Mouse (Mus musculus) CH12.LX (cell line): Measurements from ENCODE around the gene Gm5089. TPM values are rescaled to one million over a fixed set of nuclear protein-coding genes. Genes with fewer than 3 reads are reported as not detected.

Experiments used
- DNase-seq: peaks from one replicate; pipeline ENCODE4 v3.0.0-alpha.2; 2013; ENCODE audit errors: extremely low read depth
- H3K27ac ChIP-seq: 2 replicates; pipeline ENCODE4 v1.5.1; 2012; ENCODE audit warnings: low read depth, mild to moderate bottlenecking, control low read depth, moderate library complexity; ENCODE audit not compliant: insufficient read depth
- H3K27me3 ChIP-seq: replicated peaks from 2 replicates; pipeline ENCODE3; 2012; ENCODE audit warnings: inconsistent platforms
- H3K36me3 ChIP-seq, 2 experiments: replicated peaks in 1 of 2; 2 replicates each; pipeline versions ENCODE3 to v1.6.1; 2012; ENCODE audit warnings: inconsistent platforms in 1 of 2, low read length in 1 of 2, mild to moderate bottlenecking in 1 of 2, mixed read lengths in 1 of 2, moderate library complexity in 1 of 2; ENCODE audit not compliant: control insufficient read depth in 1 of 2, insufficient read depth in 1 of 2
- H3K4me1 ChIP-seq, 2 experiments: 2 replicates each; pipeline ENCODE4 v1.6.1; 2012; ENCODE audit warnings: inconsistent platforms in 1 of 2, moderate library complexity in 1 of 2; ENCODE audit not compliant: insufficient read depth in 2 of 2, control insufficient read depth in 1 of 2
- H3K4me2 ChIP-seq: 2 replicates; pipeline ENCODE4 v1.6.1; 2012; ENCODE audit warnings: low read depth, mild to moderate bottlenecking, control low read depth; ENCODE audit not compliant: poor library complexity, insufficient read depth, severe bottlenecking
- H3K4me3 ChIP-seq, 3 experiments: fragments of 150-350 bp in 1 of 3; sonication (generic) in 1 of 3; replicated peaks in 1 of 3; 2 replicates each; pipeline versions ENCODE3 to v1.5.1; 2011 to 2012; ENCODE audit warnings: low read depth in 2 of 3, low read length in 2 of 3, mild to moderate bottlenecking in 2 of 3, moderate library complexity in 2 of 3, control low read depth in 1 of 3, improper control_type of control experiment in 1 of 3, inconsistent platforms in 1 of 3, mixed read lengths in 1 of 3; ENCODE audit not compliant: poor library complexity in 1 of 3
- H3K79me2 ChIP-seq: replicated peaks from 2 replicates; pipeline ENCODE4 v1.6.1; 2012; ENCODE audit warnings: mild to moderate bottlenecking, moderate library complexity; ENCODE audit not compliant: control insufficient read depth, poor library complexity, insufficient read depth, severe bottlenecking; ENCODE audit errors: extremely low read depth
- H3K9ac ChIP-seq: 2 replicates; pipeline ENCODE4 v1.6.1; 2012; ENCODE audit warnings: low read depth, mild to moderate bottlenecking, control low read depth, moderate library complexity; ENCODE audit not compliant: insufficient read depth
- H3K9me3 ChIP-seq: replicated peaks from 2 replicates; pipeline ENCODE3; 2012; ENCODE audit warnings: low read length, inconsistent platforms, mixed read lengths
- BHLHE40 ChIP-seq: IDR thresholded peaks from 2 replicates; pipeline ENCODE4 v1.6.1; 2011; ENCODE audit warnings: mild to moderate bottlenecking, low read depth, low read length, improper control_type of control experiment
- CHD1 ChIP-seq: IDR thresholded peaks from 2 replicates; pipeline ENCODE4 v1.6.1; 2012; ENCODE audit warnings: low read depth, low read length, improper control_type of control experiment, inconsistent platforms
- CHD2 ChIP-seq: IDR thresholded peaks from 2 replicates; pipeline ENCODE4 v1.6.1; 2011; ENCODE audit warnings: low read length, improper control_type of control experiment
- CTCF ChIP-seq, 2 experiments: IDR thresholded peaks in 1 of 2; conservative IDR thresholded peaks in 1 of 2; 2 replicates each; pipeline ENCODE4 v1.5.1; 2011 to 2012; ENCODE audit warnings: low read depth in 2 of 2, low read length in 2 of 2, improper control_type of control experiment in 1 of 2, inconsistent platforms in 1 of 2, mild to moderate bottlenecking in 1 of 2, moderate library complexity in 1 of 2
- GABPA ChIP-seq: IDR thresholded peaks from 2 replicates; pipeline ENCODE4 v1.6.1; 2012; ENCODE audit warnings: low read depth, low read length, improper control_type of control experiment, inconsistent platforms; ENCODE audit not compliant: insufficient replicate concordance
- IRF4 ChIP-seq: IDR thresholded peaks from 2 replicates; pipeline ENCODE4 v1.6.1; 2014; ENCODE audit warnings: low read depth, mild to moderate bottlenecking, inconsistent platforms, low read length, improper control_type of control experiment
- JUND ChIP-seq: conservative IDR thresholded peaks from 2 replicates; pipeline ENCODE4 v1.6.1; 2011; ENCODE audit warnings: low read depth, low read length, improper control_type of control experiment
- MAFK ChIP-seq: IDR thresholded peaks from 2 replicates; pipeline ENCODE4 v1.6.1; 2011; ENCODE audit warnings: low read length, improper control_type of control experiment; ENCODE audit not compliant: insufficient replicate concordance
- MAZ ChIP-seq: IDR thresholded peaks from 2 replicates; pipeline ENCODE4 v1.6.1; 2012; ENCODE audit warnings: low read depth, mild to moderate bottlenecking, inconsistent platforms, low read length, improper control_type of control experiment, moderate library complexity
- NELFE ChIP-seq: IDR thresholded peaks from 2 replicates; pipeline ENCODE4 v1.6.1; 2011; ENCODE audit warnings: low read depth, low read length, improper control_type of control experiment
- NRF1 ChIP-seq: IDR thresholded peaks from 2 replicates; pipeline ENCODE4 v1.6.1; 2014; ENCODE audit warnings: low read depth, mild to moderate bottlenecking, inconsistent platforms, low read length, improper control_type of control experiment, moderate library complexity
- PAX5 ChIP-seq: IDR thresholded peaks from 2 replicates; pipeline ENCODE4 v1.6.1; 2012; ENCODE audit warnings: low read length, inconsistent platforms, mixed read lengths
- POLR2A ChIP-seq: IDR thresholded peaks from 2 replicates; pipeline ENCODE4 v1.6.1; 2011; ENCODE audit warnings: low read depth, mild to moderate bottlenecking, improper control_type of control experiment, low read length
- POLR2AphosphoS2 ChIP-seq: IDR thresholded peaks from 2 replicates; pipeline ENCODE4 v1.6.1; 2011; ENCODE audit warnings: low read depth, low read length, improper control_type of control experiment
- RAD21 ChIP-seq: IDR thresholded peaks from 2 replicates; pipeline ENCODE4 v1.6.1; 2011; ENCODE audit warnings: low read depth, mild to moderate bottlenecking, low read length, improper control_type of control experiment, moderate library complexity
- RCOR1 ChIP-seq: conservative IDR thresholded peaks from 2 replicates; pipeline ENCODE4 v1.6.1; 2012; ENCODE audit warnings: low read depth, mild to moderate bottlenecking, inconsistent platforms, low read length, improper control_type of control experiment
- SIN3A ChIP-seq: IDR thresholded peaks from 2 replicates; pipeline ENCODE4 v1.6.1; 2012; ENCODE audit warnings: low read length, improper control_type of control experiment, inconsistent platforms
- TBP ChIP-seq: conservative IDR thresholded peaks from 2 replicates; pipeline ENCODE4 v1.6.1; 2011; ENCODE audit warnings: low read depth, low read length, improper control_type of control experiment
- UBTF ChIP-seq: IDR thresholded peaks from 2 replicates; pipeline ENCODE4 v1.6.1; 2012; ENCODE audit warnings: low read depth, mild to moderate bottlenecking, inconsistent platforms, low read length, improper control_type of control experiment, moderate library complexity
- USF1 ChIP-seq: IDR thresholded peaks from 2 replicates; pipeline ENCODE4 v1.6.1; 2014; ENCODE audit warnings: low read depth, mild to moderate bottlenecking, inconsistent platforms, low read length, improper control_type of control experiment
- USF2 ChIP-seq: conservative IDR thresholded peaks from 2 replicates; pipeline ENCODE4 v1.6.1; 2011; ENCODE audit warnings: low read depth, low read length, improper control_type of control experiment
- ZNF384 ChIP-seq: IDR thresholded peaks from 2 replicates; pipeline ENCODE4 v1.6.1; 2012; ENCODE audit warnings: low read depth, low read length, improper control_type of control experiment, inconsistent platforms
- dilution Hi-C: fragments of 300-500 bp; cut with MboI; formaldehyde crosslinking; loops from 2 replicates; pipeline ENCODE4 v1.14.3; 2020; ENCODE audit warnings: low sequenced_read_pairs; ENCODE audit not compliant: extremely low pct_unique_long_range_greater_than_20kb, extremely low pct_ligation_motif_present
- in situ Hi-C: fragments of 300-500 bp; cut with MboI; formaldehyde crosslinking; loops from 3 replicates; pipeline ENCODE4 v1.14.3; 2019; ENCODE audit warnings: low sequenced_read_pairs, low pct_ligation_motif_present, low pct_unique_long_range_greater_than_20kb, mixed read lengths
- polyA plus RNA-seq: library from polyadenylated mRNA; unstranded; fragments of >175 nt; gene quantifications from 2 replicates; pipeline ENCODE4 v1.2.1, GENCODE M21; 2012; ENCODE audit warnings: low read depth; ENCODE audit not compliant: insufficient read length
- total RNA-seq, 2 experiments: library from RNA; depleted of rRNA; stranded (reverse); fragments of 300-350 nt in 1 of 2; fragments of >200 nt in 1 of 2; gene quantifications; 2 replicates each; pipeline ENCODE4 v1.2.3; 2012 to 2014

Gm5089 gene
- total and polyA plus RNA-seq, 3 experiments = not detected

DNA sequence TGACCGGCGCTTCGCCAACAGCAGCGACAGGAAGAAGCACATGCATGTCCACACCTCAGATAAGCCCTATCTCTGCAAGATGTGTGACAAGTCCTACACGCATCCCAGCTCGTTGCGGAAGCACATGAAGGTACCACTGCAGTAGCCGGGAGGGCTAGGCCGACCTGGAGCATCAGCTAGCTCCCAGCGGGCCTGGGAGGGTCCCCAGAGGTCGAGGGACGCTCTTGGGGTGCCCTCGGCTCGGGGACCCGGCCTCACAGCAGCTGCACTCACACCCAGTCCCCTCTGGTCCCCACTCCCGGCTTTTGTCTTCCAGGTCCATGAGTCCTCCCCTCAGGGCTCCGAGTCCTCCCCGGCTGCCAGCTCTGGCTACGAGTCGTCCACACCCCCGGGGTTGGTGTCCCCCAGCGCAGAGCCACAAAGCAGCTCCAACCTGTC lies 27.7 kb upstream of the Gm5089 start:
- Histone ChIP-seq H3K9me3 (peaks cover 31% of the 10 kb centered on the region), H3K27ac (no peak overlapping the region), H3K4me2 (no peak overlapping the region), H3K27me3 (no peaks in the 10 kb centered on the region), H3K36me3 (no peaks in the 10 kb centered on the region), H3K79me2 (no peaks in the 10 kb centered on the region), H3K4me3 (no peak overlapping the region), H3K4me1 (peaks cover 0 to 3% of the 10 kb centered on the region in 2 experiments; a peak in 2 of 4 replicates), H3K9ac (no peak overlapping the region)
- dilution Hi-C loops (no loop called here), in situ Hi-C loops (no loop called here)
- TF ChIP-seq IRF4 (no peak), JUND (no peak), SIN3A (no peak), PAX5 (no peak)
- DNase-seq = no peak

DNA sequence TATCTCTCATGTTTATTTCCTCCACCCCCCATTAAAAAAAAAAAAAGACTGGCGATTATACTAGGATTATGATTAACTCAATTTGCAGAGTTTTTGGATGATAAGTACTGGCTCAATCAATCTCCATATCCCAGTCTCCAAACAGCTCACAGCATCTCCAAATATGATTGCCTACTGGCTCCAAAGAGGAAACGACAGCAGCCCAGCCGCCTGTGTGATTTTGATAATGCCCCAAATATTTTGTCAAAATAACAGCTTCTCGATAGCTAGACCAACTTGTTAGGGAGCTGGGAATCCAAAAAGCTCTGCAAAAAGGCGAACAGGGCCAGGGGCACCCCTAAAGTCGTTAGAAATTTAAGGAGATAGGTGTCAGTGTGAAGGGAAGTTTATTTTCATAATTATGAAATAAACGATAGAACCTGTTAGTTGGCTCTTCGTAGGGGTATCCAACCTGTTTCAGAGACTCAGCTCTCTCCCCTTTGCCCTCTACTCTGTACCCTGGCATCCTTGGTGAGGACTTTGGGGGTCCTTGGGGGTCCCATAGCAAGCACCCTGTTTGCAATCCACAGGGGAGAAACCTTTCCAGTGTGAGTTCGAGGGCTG lies 27.2 kb upstream of the Gm5089 start:
- Histone ChIP-seq H3K79me2 (no peaks in the 10 kb centered on the region), H3K27ac (no peak overlapping the region), H3K4me3 (no peak overlapping the region), H3K9ac (no peak overlapping the region), H3K9me3 (peaks cover 31% of the 10 kb centered on the region), H3K36me3 (no peaks in the 10 kb centered on the region), H3K4me2 (no peak overlapping the region), H3K4me1 (no peaks in the 10 kb centered on the region), H3K27me3 (no peaks in the 10 kb centered on the region)
- in situ Hi-C loops (no loop called here), dilution Hi-C loops (no loop called here)
- TF ChIP-seq RAD21 (no peak), TBP (no peak), GABPA (no peak), ZNF384 (no peak), MAFK (no peak), CHD2 (no peak), BHLHE40 (no peak)
- no peak for DNase-seq

DNA sequence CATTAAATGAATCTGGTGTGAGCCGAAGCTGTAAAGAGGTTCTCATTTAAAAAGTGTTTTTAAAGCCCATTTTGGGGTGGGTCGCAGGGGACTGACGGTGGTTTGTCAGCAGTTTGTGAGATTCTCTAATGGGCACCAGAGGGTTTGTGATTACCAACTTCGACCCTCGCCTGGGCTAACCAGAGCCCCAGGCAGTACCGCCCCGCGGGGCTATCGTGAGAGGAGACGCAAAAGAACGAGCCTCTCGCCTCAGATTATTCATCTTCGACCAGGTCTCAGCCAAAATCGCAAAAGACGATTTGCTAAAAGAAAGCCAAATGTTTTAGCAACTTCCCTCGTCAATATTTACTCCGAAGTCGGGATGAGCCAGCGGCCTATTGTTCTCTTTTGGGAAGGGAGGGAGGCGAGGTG lies 26.4 kb upstream of the Gm5089 start:
- in situ Hi-C loops (no loop called here), dilution Hi-C loops (no loop called here)
- no peak overlapping the region for H3K4me2 ChIP-seq
- no peak for DNase-seq
- no peak overlapping the region for H3K9ac ChIP-seq
- H3K9me3 ChIP-seq = peaks cover 31% of the 10 kb centered on the region
- H3K36me3 ChIP-seq = no peaks in the 10 kb centered on the region
- no peaks in the 10 kb centered on the region for H3K4me1 ChIP-seq
- no peak overlapping the region for H3K4me3 ChIP-seq
- H3K27ac ChIP-seq = no peak overlapping the region
- no peaks in the 10 kb centered on the region for H3K27me3 ChIP-seq
- H3K79me2 ChIP-seq = no peaks in the 10 kb centered on the region
- no peak for TF ChIP-seq CHD2
- TF ChIP-seq IRF4 = no peak
- no peak for TF ChIP-seq CHD1
- no peak for TF ChIP-seq RAD21
- no peak for TF ChIP-seq CTCF (conservative IDR thresholded peaks at IDR 0.05 in 1 of 2, IDR thresholded peaks at IDR 0.05 in 1 of 2; ENCODE audit: low read depth in 2 of 2, low read length in 2 of 2)
- TF ChIP-seq ZNF384 = no peak
- no peak for TF ChIP-seq POLR2AphosphoS2
- no peak for TF ChIP-seq USF1
- TF ChIP-seq USF2 = no peak
- TF ChIP-seq UBTF = no peak
- no peak for TF ChIP-seq NELFE
- no peak for TF ChIP-seq NRF1
- no peak for TF ChIP-seq RCOR1
- TF ChIP-seq GABPA = no peak
- no peak for TF ChIP-seq POLR2A
- TF ChIP-seq MAZ = no peak
